16 mouse cellular contexts compared by ENCODE assay signal in genomic region chr11:54313391-54314360, GRCm38 (mm10). TPM values are rescaled to one million over a fixed set of nuclear protein-coding genes. Genes with fewer than 3 reads are reported as not detected.
DNase-seq lines count a peak whose midpoint lies in the region; ATAC-seq and TF ChIP-seq lines count a peak whose summit lies in the region.
"Had no signal": no experiment of that assay in that cellular context is flagged by ENCODE, and none has a peak within 500 bp of the region (broad histone marks: within the 10 kb centered on the region; RNA-seq: fewer than 3 reads in every experiment).

No protein-coding gene starts in this region.

- WGBS in forebrain, embryonic 12.5 days = 68% methylated on average over 7 of the region's 7 CpGs
- WGBS in forebrain, embryonic 15.5 days = 69% methylated on average over 7 of the region's 7 CpGs
- WGBS in liver, embryonic 15.5 days (ENCODE audit: insufficient replicate concordance) = 43% methylated on average over 7 of the region's 7 CpGs

- no peaks in the 10 kb centered on the region for H3K36me3 ChIP-seq in forebrain, embryonic 12.5 days (replicated peaks)
- no peaks in the 10 kb centered on the region for H3K36me3 ChIP-seq in forebrain, embryonic 15.5 days
- no peaks in the 10 kb centered on the region for H3K36me3 ChIP-seq in liver, embryonic 15.5 days (replicated peaks)
- H3K36me3 ChIP-seq: neural tube, embryonic 12.5 days had no signal

- DNase-seq in layer of hippocampus, adult 2 months (ENCODE audit: low spot score in 2 of 2) = no peak
- no peak for DNase-seq in layer of hippocampus, adult 18-20 months (ENCODE audit: low spot score in 2 of 2)
- DNase-seq in MN1 (ENCODE audit: low spot score) = peak; percentile 65
- no peak for DNase-seq in adrenal gland, adult 8-10 months
- DNase-seq in adrenal gland, adult 18-20 months (ENCODE audit: low spot score in 2 of 2) = no peak
- DNase-seq: adrenal gland, postnatal 10 days; kidney, postnatal 10 days; lung, postnatal 36 days had no signal

- no peak overlapping the region for H3K4me3 ChIP-seq in forebrain, embryonic 12.5 days (replicated peaks)
- H3K4me3 ChIP-seq in forebrain, embryonic 15.5 days = no peak overlapping the region
- no peak overlapping the region for H3K4me3 ChIP-seq in layer of hippocampus, adult 2 months
- H3K4me3 ChIP-seq in liver, embryonic 15.5 days (replicated peaks) = no peak overlapping the region
- H3K4me3 ChIP-seq: neural tube, embryonic 12.5 days had no signal

- no peaks in the 10 kb centered on the region for H3K27me3 ChIP-seq in forebrain, embryonic 12.5 days
- H3K27me3 ChIP-seq in forebrain, embryonic 15.5 days = no peaks in the 10 kb centered on the region
- no peaks in the 10 kb centered on the region; the same call in 1 of the 2 replicates for H3K27me3 ChIP-seq in liver, embryonic 15.5 days
- H3K27me3 ChIP-seq: neural tube, embryonic 12.5 days had no signal

- no peak overlapping the region for H3K27ac ChIP-seq in forebrain, embryonic 12.5 days
- no peak overlapping the region for H3K27ac ChIP-seq in forebrain, embryonic 15.5 days (replicated peaks)
- H3K27ac ChIP-seq in layer of hippocampus, adult 2 months = peak overlapping the region; percentile 88
- H3K27ac ChIP-seq in liver, embryonic 15.5 days (replicated peaks) = peak overlapping the region; percentile 67

- TF ChIP-seq CTCF in layer of hippocampus, adult 2 months (conservative IDR thresholded peaks at IDR 0.05) = no peak

- peaks cover 50% of the 10 kb centered on the region for H3K4me1 ChIP-seq in forebrain, embryonic 12.5 days
- peaks cover 34% of the 10 kb centered on the region for H3K4me1 ChIP-seq in forebrain, embryonic 15.5 days
- peaks cover 35% of the 10 kb centered on the region for H3K4me1 ChIP-seq in liver, embryonic 15.5 days (replicated peaks)

- H3K9ac ChIP-seq in forebrain, embryonic 12.5 days = no peak overlapping the region
- H3K9ac ChIP-seq in forebrain, embryonic 15.5 days (replicated peaks) = no peak overlapping the region
- no peak overlapping the region for H3K9ac ChIP-seq in liver, embryonic 15.5 days
- H3K9ac ChIP-seq: neural tube, embryonic 12.5 days had no signal

- no peak overlapping the region for H3K4me2 ChIP-seq in forebrain, embryonic 12.5 days
- H3K4me2 ChIP-seq in forebrain, embryonic 15.5 days (replicated peaks) = no peak overlapping the region
- no peak overlapping the region; the same call in 1 of the 2 replicates for H3K4me2 ChIP-seq in liver, embryonic 15.5 days

- 0 out of 2 replicates have a peak, but pooled peaks have one; percentile 23 for ATAC-seq in forebrain, embryonic 12.5 days (ENCODE audit: low FRiP score)
- no peak for ATAC-seq in forebrain, embryonic 15.5 days (replicated peaks)
- ATAC-seq in liver, embryonic 15.5 days (ENCODE audit: insufficient read depth) = peak; percentile 46; the same call in 1 of the 2 replicates

- no peaks in the 10 kb centered on the region for H3K9me3 ChIP-seq in forebrain, embryonic 12.5 days
- H3K9me3 ChIP-seq in forebrain, embryonic 15.5 days = no peaks in the 10 kb centered on the region
- H3K9me3 ChIP-seq in liver, embryonic 15.5 days (replicated peaks) = no peaks in the 10 kb centered on the region
- H3K9me3 ChIP-seq: neural tube, embryonic 12.5 days had no signal

RNA-seq across cellular contexts. Expression of gene Acsl6, which starts 10.1 kb away (rescaled TPM):
- 24.6 and 26.4 TPM in 2 replicates for polyA plus RNA-seq in forebrain, embryonic 12.5 days (2016; fragmentation: Nextera tagmentation; extraction: Ambion mirVana)
- 37.2 and 37.5 TPM in 2 replicates for polyA plus RNA-seq in forebrain, embryonic 15.5 days (2015; fragmentation: Nextera tagmentation; extraction: Ambion mirVana)
- total RNA-seq in layer of hippocampus, adult 2 months (2021) = 100 to 1,000 TPM; 188 to 202 TPM
- 100 to 1,000 TPM; 171 to 189 TPM for total RNA-seq in layer of hippocampus, adult 18-20 months (2021)
- 0.64 and 1.3 TPM in 2 replicates for polyA plus RNA-seq in liver, embryonic 15.5 days (2015; fragmentation: Nextera tagmentation; extraction: Ambion mirVana)
- total RNA-seq in adrenal gland, adult 8-10 months (2022) = 10 to 100 TPM in 1 of 4 experiments, 1 to 10 TPM in 3; 8.0 to 11.3 (median 8.6) TPM
- total RNA-seq in adrenal gland, adult 18-20 months (2021) = 1 to 10 TPM; 4.7 to 7.7 TPM
- total RNA-seq: granulocyte monocyte progenitor cell, adult 5-6 weeks had no signal

RNA-seq across cellular contexts. Expression of gene Il3, which starts 46.6 kb away (rescaled TPM):
- polyA plus RNA-seq in forebrain, embryonic 12.5 days (2016; fragmentation: Nextera tagmentation; extraction: Ambion mirVana) = not detected in 2 replicates
- not detected in 2 replicates for polyA plus RNA-seq in forebrain, embryonic 15.5 days (2015; fragmentation: Nextera tagmentation; extraction: Ambion mirVana)
- total RNA-seq in layer of hippocampus, adult 2 months (2021) = not detected
- total RNA-seq in layer of hippocampus, adult 18-20 months (2021) = not detected
- not detected in 2 replicates for polyA plus RNA-seq in liver, embryonic 15.5 days (2015; fragmentation: Nextera tagmentation; extraction: Ambion mirVana)
- not detected for total RNA-seq in adrenal gland, adult 8-10 months (2022)
- total RNA-seq in adrenal gland, adult 18-20 months (2021) = not detected
- total RNA-seq: adrenal gland, postnatal 10 days; granulocyte monocyte progenitor cell, adult 5-6 weeks; left cerebral cortex, adult 18-20 months had no signal
- polyA plus RNA-seq: limb, embryonic 14.5 days; neural tube, embryonic 12.5 days; urinary bladder, adult 2 months had no signal

RNA-seq across cellular contexts. Expression of gene Meikin, which starts 56.8 kb away (rescaled TPM):
- polyA plus RNA-seq in forebrain, embryonic 12.5 days (2016; fragmentation: Nextera tagmentation; extraction: Ambion mirVana) = not detected in 2 replicates
- not detected in 2 replicates for polyA plus RNA-seq in forebrain, embryonic 15.5 days (2015; fragmentation: Nextera tagmentation; extraction: Ambion mirVana)
- total RNA-seq in layer of hippocampus, adult 2 months (2021) = not detected
- total RNA-seq in layer of hippocampus, adult 18-20 months (2021) = not detected
- polyA plus RNA-seq in liver, embryonic 15.5 days (2015; fragmentation: Nextera tagmentation; extraction: Ambion mirVana) = not detected in 2 replicates
- not detected for total RNA-seq in adrenal gland, adult 8-10 months (2022)
- total RNA-seq in adrenal gland, adult 18-20 months (2021) = not detected
- total RNA-seq: adrenal gland, postnatal 10 days; granulocyte monocyte progenitor cell, adult 5-6 weeks; left cerebral cortex, adult 18-20 months had no signal
- polyA plus RNA-seq: limb, embryonic 14.5 days; neural tube, embryonic 12.5 days; urinary bladder, adult 2 months had no signal

Comparison
In these comparisons a context has a peak if more than half of its experiments do, and no peak if none do; other contexts are left out.
1. H3K27ac ChIP-seq: peak in layer of hippocampus, adult 2 months (single experiment) and liver, embryonic 15.5 days (single experiment); none in forebrain, embryonic 12.5 days (single experiment) and forebrain, embryonic 15.5 days (single experiment).
2. RNA of gene Acsl6, which starts 10.1 kb away (total RNA-seq): 188 to 202 TPM in layer of hippocampus, adult 2 months and 171 to 189 TPM in layer of hippocampus, adult 18-20 months; 8.0 to 11.3 TPM in adrenal gland, adult 8-10 months and 4.7 to 7.7 TPM in adrenal gland, adult 18-20 months; every median in the first group is over 10 times any median in the second.